Mouse (Mus musculus) ovary, adult 18-20 months (tissue): ENCODE data around the gene Pygo2.
A peak's percentile ranks its signal among the peaks of the same experiment; 100 is the strongest.

Experiments
- DNase-seq: peaks from one replicate; pipeline ENCODE4 v3.0.0; 2022; ENCODE audit warnings: low spot score, mixed read lengths

The Pygo2 gene

DNA sequence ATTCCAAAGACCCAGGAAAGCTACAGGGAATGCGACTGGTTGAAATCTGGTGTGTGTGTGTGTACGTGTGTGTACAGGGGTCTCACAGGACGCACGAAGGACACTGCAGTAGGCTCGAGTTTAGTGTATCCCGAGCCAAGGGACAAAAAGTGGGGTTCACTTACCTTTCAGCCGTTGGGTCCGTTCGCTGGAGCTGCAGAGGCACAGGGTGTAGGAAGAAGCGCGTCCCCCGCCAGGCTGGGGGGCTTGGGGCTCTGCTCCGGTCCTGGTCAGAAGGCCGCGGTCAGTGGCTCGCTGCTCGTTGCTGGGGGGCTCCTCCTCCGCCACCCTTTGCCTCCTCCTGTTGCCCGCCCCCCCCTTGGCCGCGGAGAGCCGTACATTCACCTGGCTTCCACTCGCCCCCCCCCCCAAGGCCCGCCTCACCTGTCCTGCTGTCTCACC lies 37.1 kb upstream of the Pygo2 start:
- DNase-seq = no peak

DNA sequence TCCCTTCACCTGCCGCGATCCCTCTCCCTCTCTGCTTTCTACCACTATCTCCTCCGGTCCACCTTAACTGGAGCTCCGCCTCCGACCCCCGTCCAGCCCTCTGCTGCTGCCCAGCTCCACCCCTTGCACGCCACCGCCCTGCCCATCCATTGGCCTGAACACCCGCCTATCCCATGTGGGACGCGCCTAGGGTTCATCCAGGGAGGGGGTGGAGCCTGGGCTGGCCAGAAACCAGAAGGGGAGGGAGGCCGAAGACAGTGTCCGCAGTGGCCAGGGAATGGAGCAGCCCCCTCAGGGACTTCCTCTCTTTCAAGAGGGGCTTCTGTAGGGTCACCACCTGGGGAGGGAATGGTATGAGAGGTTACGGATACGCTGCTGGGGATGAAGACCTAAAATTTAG lies 36.4 kb upstream of the Pygo2 start:
- peak; percentile 99 for DNase-seq

DNA sequence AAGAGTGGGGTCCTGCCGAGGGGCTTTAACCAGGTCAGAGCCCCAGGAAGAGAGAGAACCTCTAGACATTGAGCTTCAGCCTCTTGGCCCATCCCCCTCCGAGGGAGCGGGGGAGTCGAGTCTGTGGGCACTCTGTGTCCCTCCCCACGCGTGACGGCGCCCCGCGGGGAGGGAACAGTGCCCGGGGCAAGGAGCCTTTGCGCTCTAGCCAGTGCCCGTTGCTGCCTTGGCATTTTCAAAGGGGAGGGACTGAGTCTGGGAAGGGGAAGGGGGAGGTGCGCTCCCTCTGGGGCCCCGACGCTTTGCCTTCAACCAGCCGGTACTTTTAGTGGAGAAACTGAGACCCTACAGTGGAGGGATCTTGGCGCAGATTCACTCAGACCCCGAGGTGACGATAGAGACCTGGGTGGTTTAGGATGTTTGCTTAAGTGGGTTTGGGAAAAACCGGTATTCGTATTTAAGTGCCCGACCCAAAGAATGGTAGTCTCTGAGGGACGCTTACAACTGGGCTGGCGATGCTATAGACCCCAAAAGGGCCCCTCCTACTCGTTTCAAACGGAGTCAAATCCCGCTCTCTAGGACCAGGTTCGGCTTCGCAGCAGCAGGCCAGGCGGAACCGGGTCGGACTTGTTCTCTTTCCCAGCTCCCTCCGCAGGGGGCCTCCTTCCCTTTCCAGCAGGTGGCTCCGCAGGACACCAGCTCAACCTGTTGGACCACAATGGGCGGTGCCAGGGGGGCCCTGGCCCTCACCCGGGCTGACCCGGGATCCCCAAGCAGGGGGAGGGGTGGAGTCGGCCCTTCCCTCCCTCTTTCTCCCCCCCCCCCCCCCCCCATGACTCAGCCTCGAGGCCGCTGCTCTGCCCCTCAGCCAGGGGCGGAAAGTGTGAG lies 35.8 kb upstream of the Pygo2 start, which contains the start of gene Zbtb7b:
Gene Zbtb7b, minus strand, starts transcription at position 771 of the 888 bp plus-strand sequence.
- DNase-seq = peak; percentile 78

DNA sequence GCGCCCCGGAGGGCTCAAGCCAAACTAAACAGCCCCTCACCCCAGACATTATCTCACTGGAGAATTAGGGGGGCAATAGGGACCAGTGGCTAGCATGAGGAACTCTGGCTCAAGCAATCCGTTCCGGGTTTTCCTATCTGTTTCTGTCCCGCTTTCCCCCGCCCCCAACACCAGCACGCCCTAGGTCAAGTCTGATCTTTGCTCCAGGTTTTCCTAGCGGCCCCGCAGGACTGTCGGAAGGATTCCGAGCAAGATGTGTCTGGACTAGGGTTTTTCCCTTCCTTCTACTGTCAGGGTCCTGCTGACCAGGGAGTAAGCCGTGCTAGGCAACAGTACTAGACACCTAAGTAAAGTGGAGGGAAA lies 35.1 kb upstream of the Pygo2 start:
- DNase-seq = peak; percentile 79

DNA sequence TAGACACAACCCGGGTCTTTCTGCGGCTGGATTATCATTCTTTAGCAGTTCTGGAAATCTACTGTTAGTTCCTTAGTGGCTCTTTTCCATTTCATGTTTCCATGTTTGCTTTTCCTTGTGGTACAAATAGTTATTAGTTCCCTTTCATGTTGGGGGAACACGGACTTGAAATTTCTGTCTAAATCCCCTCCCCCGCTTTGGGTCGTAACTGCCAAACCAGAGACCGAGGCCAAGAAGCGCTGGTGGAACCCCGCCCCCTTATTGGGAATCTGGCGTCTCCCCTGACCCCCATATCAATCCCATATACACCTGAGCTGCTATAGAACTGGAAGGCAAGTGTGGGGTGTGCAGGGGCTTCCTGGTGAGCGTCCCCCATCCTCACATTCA lies 34.6 kb upstream of the Pygo2 start:
- no peak for DNase-seq

- no peak for DNase-seq
These were observed 34.0 kb upstream of the Pygo2 start for GRCm38 (mm10) chr3:89395806-89396653.

- no peak for DNase-seq
These were observed 33.4 kb upstream of the Pygo2 start for GRCm38 (mm10) chr3:89396654-89397005.

GRCm38 (mm10) chr3:89401329-89401728 lies 28.7 kb upstream of the Pygo2 start:
- no peak for DNase-seq

GRCm38 (mm10) chr3:89402693-89403092 lies 27.3 kb upstream of the Pygo2 start, which contains the start of gene Lenep:
Gene Lenep (minus strand): TSS chr3:89402793.
- no peak for DNase-seq

- DNase-seq = no peak
These were observed 23.1 kb upstream of the Pygo2 start for GRCm38 (mm10) chr3:89406887-89407286.

DNA sequence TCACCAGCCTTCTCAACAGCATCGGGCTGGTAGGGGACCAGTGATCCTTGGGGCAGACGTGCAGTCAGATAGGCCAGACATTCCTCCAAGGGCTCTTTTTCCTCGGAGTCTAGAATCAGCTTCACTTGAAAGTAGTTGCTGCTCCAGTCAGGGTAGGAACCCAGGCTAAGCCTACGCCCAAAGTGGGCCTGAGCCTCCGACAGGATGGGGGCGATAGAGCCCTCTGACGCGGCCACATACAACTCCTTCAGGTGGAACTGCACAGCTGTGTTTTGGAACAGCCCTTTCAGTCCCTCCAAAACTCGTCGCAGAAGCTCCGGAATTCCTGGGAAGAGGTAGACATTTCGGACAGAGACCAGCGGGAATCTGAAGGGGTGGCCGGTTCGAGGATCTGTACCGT lies 21.6 kb upstream of the Pygo2 start:
- no peak for DNase-seq

- DNase-seq = no peak
These were observed 20.3 kb upstream of the Pygo2 start for GRCm38 (mm10) chr3:89409701-89410100.

GRCm38 (mm10) chr3:89410864-89411263 lies 19.1 kb upstream of the Pygo2 start:
- no peak for DNase-seq

DNA sequence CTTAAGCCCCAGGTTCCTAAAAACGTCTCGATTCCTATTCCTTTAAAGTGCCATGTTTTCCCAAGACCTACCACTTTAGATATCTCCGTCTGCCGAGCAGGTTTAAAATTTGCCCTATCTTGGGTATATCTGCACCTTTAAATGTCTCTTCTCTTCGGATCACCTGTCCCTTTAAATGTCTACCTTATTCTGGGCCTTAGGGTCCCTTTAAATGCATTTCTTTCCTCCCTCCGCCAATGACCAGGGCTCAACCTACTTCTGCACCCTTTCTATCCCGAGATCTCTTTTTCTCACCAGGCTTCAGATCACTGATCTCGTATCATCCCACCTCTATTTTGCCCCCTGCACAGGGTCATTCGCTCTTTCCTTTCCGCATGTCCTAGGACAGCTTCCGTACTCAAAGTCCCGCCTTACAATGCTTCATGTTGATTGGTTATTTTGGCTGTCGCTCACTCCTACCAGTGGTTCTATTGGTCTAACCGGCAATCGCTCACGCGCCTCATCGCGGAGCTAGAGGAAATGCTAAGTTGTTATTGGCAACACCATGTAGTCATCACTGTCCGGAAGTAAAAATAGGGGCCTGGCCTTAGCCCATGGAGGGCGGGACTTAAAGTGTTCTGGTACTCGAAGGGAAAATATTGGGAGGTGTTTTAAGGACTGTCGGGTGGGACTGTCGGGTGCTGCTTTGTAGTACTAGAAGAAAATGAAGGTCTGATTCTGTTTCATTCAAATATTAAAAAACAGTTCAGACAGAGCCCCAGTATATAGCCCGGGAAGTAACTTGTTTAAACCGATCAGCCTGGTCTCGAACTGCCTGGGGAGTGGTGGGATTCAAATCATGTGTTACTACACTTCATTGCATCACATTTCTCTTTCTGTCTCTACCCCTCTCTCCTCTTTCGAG lies 18.3 kb upstream of the Pygo2 start, which contains the start of gene Flad1:
Gene Flad1, minus strand, starts transcription at position 381 of the 904 bp plus-strand sequence.
- peak; percentile 97 for DNase-seq

DNA sequence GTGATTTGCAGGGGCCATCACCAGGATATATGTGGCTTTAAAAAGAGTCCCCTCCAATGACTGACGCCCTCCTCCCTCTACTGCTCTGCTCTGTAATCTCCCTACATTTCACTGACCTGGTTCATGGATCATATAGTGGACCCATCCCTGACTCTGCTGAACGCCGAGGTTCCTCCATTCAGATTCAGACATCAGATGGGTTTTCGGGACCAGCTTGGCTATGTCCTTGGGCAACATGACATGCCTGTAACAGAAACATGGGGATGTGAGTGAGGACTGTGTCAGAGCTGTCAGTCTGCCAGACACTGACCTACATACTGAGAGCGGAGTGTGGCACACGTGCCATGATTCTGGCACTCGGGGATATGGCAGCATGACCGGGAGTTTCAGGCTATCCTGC lies 13.9 kb upstream of the Pygo2 start:
- no peak for DNase-seq

DNA sequence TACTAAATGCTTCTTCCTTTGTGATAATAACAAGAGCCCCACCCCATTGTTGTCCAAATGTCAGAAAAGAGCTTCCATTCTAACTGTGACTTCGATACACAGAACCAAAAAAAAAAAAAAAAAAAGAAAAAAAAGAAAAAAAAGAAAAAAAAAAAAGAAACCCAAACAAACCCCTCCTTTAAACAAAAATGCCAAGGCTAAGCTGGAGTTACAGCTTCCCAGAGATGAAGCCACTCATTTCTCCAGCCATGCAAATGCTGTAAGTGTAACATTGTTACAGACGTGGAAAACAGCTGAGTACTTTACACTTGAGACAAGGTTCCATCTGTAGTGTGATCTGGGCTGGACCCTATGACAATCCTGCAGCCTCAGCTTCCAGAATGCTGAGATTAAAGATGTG lies 12.9 kb upstream of the Pygo2 start:
- DNase-seq = no peak

GRCm38 (mm10) chr3:89417840-89418169 lies 12.2 kb upstream of the Pygo2 start:
- no peak for DNase-seq

- peak; percentile 98 for DNase-seq
These were observed 11.7 kb upstream of the Pygo2 start, which contains the start of the genes Cks1b and Shc1 for GRCm38 (mm10) chr3:89418170-89418860. Gene Cks1b (minus strand): TSS chr3:89418383. Gene Shc1 (plus strand): TSS chr3:89418443.

DNA sequence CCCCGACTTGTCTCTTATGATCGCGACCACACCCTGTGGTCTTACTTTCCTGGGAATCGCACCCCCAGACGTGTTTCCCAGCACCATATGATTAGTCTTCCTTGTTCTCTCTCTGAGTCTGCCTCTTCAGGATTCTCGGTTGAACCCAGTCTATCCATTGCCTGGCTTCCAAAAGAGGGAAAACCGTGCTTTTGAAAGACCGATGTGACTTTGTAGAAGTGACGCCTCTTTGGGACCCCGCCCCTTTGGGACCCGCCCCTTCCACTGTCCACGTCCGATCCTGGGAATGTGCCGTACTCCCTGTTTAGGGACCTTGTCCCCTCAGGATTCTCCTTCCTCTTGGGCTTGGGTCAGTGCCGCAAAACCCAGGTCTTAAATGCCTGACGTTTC lies 11.2 kb upstream of the Pygo2 start:
- peak; percentile 73 for DNase-seq

DNA sequence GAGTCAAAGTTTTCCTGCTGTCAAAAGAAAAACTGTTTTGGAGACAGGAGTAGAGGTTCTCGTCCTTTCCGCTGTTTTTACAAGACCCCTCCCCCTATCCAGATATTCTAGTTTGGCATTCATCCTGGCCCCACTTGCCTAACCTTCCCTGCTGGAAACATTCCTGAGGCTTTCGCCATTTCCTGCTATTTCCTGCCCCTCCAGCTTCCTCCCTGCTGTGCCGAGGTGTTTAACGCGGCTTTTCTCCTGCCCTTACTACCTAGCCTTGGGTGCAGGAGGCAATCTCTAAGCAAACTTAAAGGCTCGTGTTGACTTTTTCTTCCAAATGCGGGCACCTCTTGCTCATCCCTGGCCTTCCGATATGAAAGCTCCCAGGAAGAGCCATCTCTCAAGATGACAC lies 10.4 kb upstream of the Pygo2 start:
- DNase-seq = peak; percentile 50

DNA sequence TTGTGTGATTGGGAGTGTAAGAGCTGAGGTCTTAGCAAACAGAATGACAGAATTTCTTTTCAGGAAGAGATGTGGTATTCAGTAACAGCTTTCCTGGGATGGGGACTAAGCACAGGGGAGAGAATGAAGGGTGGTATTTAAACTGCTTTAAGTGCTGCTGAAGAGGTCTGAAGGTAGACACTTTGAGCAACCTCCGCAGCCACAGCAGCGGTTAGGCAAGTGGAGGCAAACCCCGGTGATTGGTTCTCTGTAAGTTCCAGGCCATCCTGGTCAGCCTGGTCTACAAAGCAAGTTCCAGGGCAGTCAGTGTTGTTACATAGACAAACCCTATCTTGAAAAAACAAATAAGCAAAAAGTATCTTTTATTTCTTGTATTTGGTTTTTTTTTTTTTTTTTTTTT lies 10.0 kb upstream of the Pygo2 start:
- no peak for DNase-seq
